Mouse (Mus musculus): ENCODE data around the gene Sfn.
A peak's percentile ranks its signal among the peaks of the same experiment; 100 is the strongest.

Sfn gene

DNA sequence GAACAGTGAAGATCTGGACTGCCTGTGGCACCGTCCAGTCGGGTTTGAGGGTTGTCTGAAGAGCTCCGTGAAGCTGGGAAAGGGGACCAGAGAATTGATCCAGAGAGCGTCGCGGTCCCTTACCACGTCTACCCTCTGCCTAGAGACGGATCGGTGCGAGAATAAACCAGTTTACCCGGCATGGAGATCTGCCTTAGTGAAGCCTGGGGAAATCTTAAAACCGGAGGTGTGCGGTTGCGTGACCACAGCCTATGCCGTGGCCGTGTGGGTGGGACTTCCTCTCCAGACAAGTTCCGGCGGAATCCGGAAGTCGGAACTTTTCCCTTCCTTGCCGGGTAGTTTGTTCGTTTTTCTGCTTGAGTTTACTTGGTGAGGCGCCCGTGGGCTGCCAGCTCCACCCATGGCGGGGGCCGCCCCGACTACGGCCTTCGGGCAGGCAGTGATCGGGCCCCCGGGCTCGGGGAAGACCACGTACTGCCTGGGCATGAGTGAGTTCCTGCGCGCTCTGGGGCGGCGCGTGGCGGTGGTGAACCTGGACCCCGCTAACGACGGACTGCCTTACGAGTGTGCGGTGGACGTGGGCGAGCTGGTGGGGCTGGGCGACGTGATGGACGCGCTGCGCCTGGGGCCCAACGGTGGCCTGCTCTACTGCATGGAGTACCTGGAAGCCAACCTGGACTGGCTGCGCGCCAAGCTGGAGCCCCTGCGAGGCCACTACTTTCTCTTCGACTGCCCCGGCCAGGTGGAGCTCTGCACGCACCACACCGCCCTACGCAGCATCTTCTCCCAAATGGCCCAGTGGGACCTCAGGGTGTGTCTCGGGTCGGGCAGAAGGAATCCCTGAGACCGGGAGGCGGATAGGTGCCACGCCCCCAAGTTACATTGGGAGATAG is 17.7 kb downstream of the Sfn start, which contains the start of gene Gpn2:
Gene Gpn2 (plus strand): TSS at position 304 of the 893 bp plus-strand sequence.
- DNase-seq (ENCODE audit: low spot score in 2 of 2) = peak; percentile 84 to 85

DNA sequence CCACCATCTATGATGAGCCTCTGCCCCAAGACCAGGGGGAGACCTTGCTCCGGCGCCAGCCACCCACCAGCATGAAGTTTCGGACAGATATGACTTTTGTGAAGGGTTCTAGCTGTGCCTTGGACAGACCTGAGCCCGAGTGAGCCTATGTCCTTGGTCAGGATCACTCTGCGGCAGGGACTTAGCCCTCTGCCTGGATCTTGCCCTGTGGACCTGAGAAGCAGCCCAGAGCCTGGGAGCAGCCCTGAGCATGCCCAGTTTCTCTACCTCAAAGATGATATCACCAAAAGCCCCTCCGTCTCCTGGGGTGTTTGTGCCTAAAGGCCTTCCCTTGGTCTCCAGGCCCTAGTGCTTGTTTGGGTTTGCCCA is 18.3 kb downstream of the Sfn start:
- DNase-seq (ENCODE audit: low spot score in 2 of 2) = no peak

DNA sequence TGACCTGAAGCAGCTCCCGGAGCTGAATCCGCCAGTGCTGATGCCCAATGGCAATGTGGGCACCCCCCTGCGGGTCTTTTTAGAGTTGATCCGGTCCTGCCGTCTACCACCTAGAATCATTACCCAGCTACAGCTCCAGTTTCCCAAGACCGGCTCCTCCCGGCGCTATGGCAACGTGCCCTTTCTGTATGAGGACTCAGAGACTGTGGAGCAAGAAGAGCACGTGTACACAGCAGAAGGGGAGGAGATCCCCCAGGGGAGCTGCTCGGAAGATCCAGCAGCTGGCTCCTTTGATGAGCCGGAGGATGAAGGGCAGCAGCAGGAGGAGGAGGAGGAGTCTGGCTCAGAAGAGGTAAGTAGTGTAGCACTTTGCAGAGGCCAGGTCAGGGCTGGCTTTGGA is 24.0 kb downstream of the Sfn start:
- DNase-seq (ENCODE audit: low spot score in 2 of 2) = no peak

DNA sequence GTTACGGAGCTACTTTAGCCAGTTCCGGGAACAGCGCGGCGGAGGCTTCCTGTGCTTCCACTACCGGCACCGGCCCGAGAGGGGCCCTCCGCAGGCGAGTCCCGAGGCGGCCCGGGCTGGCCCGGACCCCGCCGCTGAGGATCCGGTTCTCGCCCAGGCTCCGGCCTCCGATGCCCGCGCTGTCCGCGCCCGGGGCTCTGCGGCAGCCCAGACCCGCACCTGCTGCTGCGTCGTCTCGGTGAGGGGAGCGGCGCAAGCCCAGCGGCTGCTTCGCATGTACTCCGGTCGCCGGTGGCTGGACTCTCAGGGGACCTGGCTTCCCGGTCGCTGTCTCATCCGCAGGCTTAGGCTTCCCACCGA is 27.1 kb downstream of the Sfn start:
- no peak for DNase-seq (ENCODE audit: low spot score in 2 of 2)

DNA sequence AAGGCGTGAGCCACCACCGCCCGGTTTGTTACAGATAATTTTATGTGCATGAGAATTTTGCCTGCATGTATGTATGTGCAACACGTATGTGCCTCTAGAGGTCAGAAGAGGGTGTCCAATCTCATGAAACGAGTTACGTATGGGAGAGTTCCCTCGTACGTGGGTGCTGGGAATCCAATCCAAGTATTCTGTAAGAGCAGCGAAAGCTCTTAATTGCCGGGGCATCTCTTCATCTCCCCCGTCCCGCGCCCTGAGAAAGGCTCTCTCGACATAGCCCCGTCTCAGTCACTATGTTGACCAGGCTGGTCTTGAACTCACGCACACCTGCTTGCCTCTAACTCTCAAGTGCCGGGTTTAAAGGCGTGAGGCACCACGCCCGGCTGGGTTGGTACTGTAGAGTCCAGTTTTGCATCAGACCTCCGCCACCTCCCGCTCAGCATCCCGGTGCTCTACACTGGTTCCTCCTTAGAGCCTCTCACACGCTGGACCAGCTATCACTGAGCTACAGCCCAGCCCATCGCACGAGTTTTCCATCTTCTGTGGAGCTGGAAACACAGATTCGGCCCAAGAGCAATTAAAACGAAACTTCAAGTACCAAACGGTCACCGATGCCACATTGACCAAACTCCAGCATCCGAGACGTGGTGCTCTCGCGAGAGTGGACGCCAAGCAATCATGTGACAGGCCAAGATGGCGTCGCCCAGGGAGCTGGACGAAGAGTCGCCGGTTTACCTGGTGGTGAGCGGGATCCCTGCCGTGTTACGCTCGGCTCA is 27.7 kb downstream of the Sfn start, which contains the start of gene Gpatch3:
Gene Gpatch3 (plus strand): TSS at position 676 of the 773 bp plus-strand sequence.
- DNase-seq (ENCODE audit: low spot score in 2 of 2) = peak; percentile 87

DNA sequence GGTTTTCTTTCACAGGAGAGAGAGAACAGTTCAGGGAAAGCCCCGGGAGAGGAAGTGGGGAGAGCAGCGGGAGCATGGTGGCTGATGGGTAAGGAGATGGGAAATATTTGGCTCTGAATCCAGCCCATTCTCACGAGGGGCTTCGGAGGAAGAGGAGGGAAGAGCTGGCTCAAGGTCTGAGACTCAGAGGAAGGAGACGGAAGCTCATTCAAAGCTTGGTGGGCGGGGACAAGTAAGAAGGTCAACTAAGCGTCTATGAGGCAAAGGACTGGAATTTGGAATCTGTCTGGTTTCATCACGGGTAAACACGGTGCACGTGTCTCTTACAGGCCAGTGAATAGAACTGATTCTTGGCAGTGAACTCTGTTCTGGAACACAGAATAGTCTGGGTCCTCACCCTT is 31.9 kb downstream of the Sfn start:
- DNase-seq (ENCODE audit: low spot score in 2 of 2) = no peak

DNA sequence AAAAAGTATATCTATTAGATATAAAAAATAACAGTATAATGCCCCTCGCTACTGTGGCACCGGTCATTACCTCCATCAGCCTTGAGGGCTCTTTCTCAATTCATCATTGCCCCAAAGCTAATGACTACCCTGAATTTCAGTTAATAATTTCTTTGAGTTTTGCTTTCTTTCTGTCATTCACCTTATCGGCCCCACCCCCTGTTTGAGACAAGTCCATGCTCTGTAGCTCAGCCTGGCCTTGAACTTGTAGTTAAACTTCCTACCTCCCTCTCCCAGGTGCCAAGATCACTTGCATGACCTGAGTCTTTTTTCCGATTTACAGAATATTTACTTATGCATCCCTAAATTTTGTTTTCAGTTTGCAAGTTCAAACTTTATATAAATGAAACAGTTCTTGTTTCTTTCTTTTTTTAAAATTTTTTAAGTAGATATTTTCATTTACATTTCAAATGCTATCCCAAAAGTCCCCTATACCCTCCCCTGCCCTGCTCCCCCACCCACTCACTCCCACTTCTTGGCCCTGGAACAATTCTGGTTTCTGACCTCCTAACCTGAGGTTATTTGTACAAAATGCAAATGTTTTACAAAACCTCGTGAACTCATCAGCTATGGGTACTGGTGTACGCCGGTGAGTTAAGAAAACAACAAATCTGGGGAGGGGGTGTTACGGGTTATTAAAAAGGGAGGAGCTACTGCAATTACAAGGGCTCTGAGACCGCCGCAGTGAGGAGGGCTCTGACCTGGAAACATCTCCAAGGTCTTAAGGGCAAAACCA is 32.5 kb downstream of the Sfn start:
- DNase-seq (ENCODE audit: low spot score in 2 of 2) = no peak

DNA sequence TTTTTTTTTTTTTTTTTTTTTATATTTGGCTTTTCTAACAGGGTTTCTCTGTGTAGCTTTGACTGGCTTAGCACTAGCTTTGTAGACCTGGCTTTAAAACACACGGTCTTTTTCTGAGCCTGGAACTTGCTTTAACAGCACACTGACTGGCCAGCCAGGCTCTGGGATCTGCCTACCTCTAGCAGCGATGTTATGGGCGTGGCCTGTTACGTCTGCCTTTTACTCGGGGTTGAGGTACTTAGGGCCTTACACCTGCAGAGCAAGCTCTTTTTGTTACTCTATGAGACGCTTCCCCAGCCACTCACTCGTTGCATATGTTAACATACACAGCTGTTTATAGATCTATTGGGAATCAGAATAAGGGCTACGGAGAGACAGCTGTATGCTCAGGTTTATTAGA is 34.7 kb downstream of the Sfn start:
- no peak for DNase-seq (ENCODE audit: low spot score in 2 of 2)

DNA sequence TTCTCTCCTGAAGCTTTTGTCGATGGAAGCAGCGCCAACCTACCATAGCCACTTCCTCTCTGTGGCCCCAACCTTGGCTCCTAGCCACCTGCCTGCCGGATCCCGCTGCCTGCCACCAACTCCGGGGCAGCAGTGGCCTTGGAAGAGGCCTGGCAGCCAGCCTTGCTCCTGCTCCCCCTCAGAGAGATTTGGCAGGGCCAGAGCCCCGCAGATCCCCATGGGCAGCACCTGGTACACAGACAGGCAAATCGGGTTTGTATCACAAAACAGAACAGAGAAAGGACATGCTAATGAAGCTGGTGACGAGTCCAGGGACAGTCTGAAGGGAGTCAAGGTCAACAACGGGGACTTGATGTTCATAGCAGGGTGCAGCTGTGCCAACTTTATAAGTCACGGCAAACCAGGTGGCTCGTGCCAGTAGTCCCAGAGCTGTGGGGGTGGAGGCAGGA is 38.8 kb downstream of the Sfn start:
- no peak for DNase-seq (ENCODE audit: low spot score in 2 of 2)

DNA sequence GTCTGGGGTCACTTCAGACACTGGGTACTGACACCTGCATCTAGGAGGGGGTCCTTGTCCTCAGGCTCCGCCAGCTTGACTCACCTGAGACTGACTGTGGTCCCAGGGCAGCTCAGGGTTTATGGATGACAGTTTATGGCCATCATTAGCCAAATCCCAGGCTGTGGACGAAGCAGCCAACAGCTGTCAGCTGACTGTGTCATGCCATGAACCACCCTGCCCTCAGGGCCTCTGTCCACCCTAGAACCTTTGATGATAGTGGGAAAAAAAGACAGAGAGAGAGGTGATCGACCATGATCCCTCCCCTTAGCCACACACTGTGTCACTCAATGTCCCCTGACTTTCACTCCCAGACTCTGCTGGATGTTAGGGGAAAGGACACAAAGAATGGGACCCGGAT is 40.3 kb downstream of the Sfn start:
- DNase-seq (ENCODE audit: low spot score in 2 of 2) = no peak

DNA sequence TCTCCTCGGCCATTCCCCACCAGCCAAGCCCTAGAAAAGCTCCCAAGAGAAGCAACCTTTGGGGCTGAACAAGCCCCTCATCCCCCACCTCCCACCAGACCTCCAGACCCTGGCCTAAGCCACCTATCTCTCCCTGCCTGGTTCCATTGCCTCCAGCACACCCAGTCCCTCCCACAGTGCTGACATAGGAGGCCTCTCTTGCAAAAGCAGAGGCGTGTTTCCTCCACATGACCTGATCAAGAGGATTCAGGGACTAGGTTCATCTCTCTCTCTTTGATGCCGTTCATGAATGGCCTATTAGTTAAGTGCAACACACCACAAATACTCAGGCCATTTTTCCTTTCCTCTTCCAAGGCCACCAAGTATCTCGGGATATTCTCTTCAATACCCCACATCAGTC is 42.1 kb downstream of the Sfn start:
- no peak for DNase-seq (ENCODE audit: low spot score in 2 of 2)

DNA sequence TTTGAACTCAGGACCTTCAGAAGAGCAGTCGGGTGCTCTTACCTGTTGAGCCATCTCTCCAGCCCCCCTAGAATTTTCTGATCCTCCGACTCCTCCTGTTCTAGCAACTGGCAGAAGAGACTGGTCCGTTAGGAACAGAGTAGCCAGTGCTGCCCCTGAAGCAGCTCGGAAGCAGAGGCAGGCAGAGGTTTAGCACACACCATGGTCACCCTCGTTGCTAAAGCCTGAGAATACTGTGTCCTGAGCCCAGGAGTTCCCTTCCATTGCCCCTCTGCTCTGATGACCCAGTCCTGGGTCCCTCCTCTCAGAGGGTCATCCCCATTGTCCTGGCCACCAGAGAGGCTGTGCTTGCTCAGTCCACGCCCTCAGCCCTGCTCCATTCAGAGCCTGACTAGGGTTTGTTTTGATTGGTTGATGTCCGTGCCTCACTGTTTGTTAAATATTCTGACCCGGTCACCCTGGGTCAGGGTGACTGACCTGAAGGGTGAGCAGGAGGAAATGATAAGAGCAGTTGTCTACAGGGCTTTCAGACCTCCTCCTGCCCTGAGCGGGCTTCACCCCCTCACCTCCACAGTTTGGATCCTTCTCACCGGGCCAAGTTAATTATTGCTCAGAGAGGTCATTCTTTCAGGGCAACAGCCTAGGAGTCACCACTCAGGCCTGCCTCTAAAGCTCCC is 44.8 kb downstream of the Sfn start:
- no peak for DNase-seq (ENCODE audit: low spot score in 2 of 2)

DNA sequence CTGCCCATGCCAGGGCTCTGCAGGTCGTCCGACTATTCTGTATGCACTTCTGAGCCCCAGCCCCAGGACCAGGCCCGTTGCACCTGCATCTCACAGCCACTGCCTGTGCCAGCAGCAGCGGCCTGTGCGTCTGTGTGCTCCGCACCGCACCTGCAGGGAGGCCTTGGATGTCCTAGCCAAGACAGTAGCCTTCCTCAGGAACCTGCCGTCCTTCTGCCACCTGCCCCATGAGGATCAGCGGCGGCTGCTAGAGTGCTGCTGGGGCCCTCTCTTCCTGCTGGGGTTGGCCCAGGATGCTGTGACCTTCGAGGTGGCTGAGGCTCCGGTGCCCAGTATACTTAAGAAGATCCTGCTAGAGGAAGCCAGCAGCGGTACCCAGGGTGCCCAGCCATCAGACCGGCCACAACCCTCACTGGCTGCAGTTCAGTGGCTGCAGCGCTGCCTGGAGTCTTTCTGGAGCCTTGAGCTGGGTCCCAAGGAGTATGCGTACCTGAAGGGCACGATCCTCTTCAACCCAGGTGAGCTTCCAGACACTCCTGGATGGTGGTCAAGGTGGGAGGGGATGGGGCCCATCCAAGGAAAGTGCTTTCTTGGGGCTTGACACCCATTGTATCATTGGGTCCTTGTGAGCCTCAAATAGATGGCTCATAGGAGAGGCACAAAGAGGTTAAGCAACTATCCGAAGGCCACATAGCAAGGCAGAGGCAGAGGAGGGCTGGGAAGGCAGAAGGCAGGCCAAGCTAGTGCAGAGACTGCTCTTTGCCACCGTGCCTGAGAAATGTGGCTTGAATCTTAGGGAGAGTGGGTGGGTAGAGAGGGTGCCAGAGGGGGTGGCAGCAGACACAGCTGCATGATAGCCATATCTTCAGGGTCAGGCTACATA is 48.3 kb downstream of the Sfn start:
- no peak for DNase-seq (ENCODE audit: low spot score in 2 of 2)

DNA sequence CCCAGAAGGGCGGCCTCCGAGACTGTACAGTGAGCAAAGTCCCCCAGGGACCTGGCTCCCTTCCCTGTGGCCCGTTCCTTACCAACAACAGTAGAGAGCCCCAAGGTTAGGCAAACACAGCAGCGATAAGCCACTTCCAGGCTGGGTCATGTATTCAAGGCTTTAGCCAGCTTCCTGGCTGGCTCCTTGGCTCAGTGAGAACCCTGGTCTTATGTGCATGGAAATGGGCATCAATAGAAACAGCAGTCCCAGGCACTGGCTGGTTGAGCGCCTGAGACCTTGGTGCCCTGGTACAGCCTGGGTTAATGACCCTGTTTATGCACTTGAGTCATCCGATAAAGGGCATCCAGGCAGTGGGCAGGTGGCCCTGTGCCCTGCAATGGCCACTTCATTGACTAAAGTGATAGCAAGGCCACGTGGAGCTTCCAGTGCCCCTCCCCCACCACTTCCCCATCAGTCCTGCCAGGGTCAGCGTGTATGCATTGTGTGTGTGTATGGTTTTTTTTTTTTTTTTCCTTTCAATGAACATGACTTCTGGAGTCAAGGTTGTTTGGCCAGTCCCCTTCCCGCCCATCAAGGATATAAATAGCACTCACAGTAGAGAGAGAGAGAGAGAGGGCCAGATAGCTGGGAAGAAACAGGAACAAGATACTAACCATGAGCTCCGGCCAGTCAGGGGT is 49.1 kb downstream of the Sfn start, which contains the start of gene Nr0b2:
Gene Nr0b2 (plus strand): TSS at position 609 of the 680 bp plus-strand sequence.
- no peak for DNase-seq (ENCODE audit: low spot score in 2 of 2)

DNA sequence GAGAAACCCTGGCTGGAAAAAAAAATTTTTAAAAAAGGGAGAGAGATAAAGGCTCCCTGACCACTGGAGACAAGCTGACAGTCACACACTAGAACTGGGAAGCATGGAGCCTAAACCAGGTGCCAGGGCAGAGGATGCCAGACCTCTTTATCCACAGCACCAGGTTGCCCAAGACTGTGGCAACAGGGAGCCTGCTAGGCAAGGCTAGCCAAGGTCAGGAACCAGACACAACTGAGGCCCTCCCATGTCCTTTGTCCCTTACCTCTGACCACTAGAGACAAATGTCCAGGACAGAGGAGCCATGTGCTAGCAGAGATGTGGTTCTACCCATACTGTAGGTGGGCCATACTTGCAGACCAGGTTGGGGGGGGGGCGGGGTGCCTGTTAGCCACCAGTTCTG is 49.9 kb downstream of the Sfn start:
- no peak for DNase-seq (ENCODE audit: low spot score in 2 of 2)

Measured in right cerebral cortex, postnatal 36 days (tissue).